Mouse (Mus musculus): Measurements from ENCODE around the gene Efcab3.
A peak's percentile ranks its signal among the peaks of the same experiment; 100 is the strongest.
"Not testable (repeated sequence)": the region's sequence is repeated elsewhere in the genome, so short reads cannot be mapped to it uniquely, and the experiment has no call there.

Efcab3 gene

DNA sequence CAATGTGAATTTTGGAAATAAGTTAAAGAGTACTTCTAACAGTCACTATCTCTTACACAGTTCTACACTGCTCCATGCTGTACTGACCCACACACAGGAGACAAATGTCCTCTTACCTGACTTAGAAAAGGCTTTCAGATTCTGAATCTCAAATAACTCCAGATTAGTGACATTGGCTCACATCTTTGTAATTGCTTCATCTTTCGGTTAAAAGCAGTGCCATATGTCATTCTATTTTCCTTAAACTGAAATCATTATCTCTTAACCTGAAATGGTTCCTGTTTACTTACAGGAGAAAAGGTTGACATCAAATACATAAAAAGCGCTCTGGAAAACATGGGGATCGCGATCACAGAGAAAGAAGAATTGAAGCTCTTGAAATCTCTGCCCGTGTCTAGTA lies at the start of gene Efcab3:
Efcab3 (plus strand) TSS at position 301 of the 400 bp plus-strand sequence.
- no peak for DNase-seq (ENCODE audit: low read depth)

DNA sequence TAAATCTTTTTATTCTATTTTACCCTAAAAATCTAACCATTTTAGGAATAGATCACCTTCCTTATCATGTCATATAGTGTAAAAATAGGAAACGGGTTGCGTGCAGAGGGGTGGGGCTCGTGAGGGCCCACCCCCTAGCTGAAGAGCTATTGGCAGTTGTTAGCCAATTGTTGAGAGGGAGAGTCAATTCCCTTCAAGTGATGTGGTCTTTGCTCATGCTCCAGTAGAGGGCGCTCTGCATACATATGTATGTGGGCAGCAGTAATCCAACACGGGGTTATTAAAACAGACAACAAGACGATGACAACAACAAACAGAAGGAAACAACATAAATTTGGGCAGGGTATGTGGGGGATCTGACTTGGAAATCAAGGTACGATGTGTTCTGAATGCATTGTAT lies 42.3 kb upstream of the Efcab3 start:
- peak; percentile 74 for DNase-seq (ENCODE audit: low read depth)

- peak; percentile 66 for DNase-seq (ENCODE audit: low read depth)
These were observed 34.5 kb upstream of the Efcab3 start for GRCm38 (mm10) chr11:105028744-105029348.

GRCm38 (mm10) chr11:105029525-105029924 lies 33.9 kb upstream of the Efcab3 start:
- DNase-seq (ENCODE audit: low read depth), result no peak

DNA sequence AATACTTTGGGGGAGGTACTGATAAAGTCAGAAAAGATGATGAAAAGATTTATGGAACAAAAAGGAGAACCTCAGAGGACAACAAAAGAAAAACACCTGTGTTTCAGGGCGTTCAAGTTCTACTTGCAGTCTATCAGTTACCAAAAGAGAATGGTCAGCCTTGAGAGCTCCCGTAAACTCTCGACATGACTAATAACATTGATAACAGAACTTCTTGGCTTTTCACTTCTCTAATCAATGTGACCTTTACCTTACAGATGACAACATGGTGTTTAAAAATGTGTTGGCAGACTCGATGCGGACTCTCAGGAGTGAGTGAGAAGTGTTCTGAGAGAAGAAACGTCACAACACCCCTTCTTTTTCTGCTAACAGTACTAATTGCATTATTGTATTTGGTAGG lies 33.2 kb upstream of the Efcab3 start:
- no peak for DNase-seq (ENCODE audit: low read depth)

- DNase-seq (ENCODE audit: low read depth), result no peak
These were observed 32.3 kb upstream of the Efcab3 start for GRCm38 (mm10) chr11:105031103-105031502.

DNA sequence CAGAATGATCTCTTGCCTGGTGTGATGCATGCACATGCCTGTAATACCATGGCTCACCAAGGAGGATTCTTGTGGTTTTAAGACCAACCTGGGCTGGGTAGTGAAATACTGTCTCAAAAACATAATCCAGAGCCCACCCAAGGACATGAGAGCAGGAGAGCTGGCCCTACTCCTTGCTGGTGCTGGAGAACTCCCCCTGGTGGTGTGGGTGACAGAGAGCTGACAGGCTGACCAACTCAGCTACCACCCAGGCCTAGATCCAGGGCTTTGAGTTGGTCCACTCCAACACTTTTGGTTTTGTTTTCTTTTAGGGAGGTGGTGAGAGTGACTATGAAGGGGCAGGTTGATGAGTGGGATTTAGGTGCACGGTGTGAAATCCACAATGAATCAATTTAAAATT lies 28.3 kb upstream of the Efcab3 start:
- no peak for DNase-seq (ENCODE audit: low read depth)

DNA sequence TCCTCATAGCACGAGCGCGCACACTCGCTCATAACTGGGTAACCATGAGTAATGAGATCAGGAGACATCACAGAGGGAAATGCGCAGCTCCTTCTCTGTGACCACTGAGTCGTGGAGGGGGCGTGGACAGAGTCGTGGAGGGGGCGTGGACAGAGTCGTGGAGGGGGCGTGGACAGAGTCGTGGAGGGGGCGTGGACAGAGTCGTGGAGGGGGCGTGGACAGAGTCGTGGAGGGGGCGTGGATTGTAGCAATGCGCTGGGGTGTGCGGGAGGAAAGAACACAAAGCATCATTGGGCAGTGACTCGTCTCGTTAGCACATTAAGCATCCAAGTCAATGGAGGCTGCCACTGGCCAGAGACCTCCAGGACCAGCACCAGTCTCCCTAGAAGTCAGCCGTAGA lies 49.1 kb downstream of the Efcab3 start:
- not testable (repeated sequence) for DNase-seq (ENCODE audit: low read depth)

- DNase-seq (ENCODE audit: low read depth), result no peak
These were observed 54.4 kb downstream of the Efcab3 start for GRCm38 (mm10) chr11:105117814-105118213.

DNA sequence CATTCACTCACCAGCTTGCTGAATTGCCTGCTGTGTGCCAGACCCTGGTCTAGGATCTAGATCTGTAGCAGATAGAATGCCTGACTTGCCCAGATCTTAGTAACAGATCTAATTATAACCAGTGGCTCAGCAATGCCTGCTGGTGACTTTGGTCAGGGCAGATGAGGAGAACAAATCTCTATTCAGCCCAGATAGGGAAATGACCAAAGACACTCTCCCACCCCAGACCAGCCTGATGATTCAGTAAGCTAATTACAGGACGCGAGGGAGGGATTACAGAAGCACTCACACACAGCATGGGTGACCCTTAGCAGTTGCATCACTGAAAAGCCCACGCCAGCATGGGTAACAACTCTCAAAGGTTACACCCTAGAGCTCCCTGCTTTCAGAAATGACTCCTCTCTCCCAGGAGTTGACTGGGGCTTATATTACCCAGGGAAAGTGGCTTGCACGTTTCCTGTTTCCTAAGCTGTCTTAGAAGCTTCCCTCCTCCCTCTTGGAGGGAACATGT lies 57.2 kb downstream of the Efcab3 start:
- DNase-seq (ENCODE audit: low read depth), result no peak

DNA sequence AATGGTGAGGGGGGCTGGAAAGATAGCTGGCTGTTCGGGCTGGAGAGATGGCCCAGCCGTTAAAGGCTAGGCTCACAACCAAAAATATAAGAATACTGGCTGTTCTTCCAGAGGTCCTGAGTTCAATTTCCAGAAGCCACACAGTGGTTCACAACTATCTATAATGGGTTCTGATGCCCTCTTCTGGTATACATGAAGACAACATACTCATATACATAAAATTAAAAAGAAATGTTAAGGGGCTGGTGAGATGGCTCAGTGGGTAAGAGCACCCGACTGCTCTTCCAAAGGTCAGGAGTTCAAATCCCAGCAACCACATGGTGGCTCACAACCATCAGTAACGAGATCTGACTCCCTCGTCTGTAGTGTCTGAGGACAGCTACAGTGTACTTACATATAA lies 58.4 kb downstream of the Efcab3 start:
- DNase-seq (ENCODE audit: low read depth), result not testable (repeated sequence)

DNA sequence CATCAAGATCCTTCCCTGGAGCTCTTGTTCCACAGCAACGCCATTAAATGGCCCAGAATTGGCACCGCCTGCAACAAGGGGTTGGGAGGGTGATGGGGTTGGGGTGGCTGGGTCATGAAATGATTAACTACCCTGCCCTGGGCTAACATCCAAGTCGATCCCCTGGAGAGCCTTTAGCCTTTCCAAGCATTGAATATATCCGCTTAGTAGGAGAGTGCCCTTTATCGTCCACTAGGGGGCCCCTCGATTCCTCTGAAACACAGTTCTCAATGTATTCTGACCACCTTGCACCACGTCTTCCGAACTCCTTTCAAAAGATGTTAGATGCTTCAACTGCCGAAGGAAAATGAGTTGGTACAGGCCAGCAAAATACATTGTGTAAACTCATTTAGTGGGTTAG lies 60.6 kb downstream of the Efcab3 start:
- DNase-seq (ENCODE audit: low read depth), result peak; percentile 75

DNA sequence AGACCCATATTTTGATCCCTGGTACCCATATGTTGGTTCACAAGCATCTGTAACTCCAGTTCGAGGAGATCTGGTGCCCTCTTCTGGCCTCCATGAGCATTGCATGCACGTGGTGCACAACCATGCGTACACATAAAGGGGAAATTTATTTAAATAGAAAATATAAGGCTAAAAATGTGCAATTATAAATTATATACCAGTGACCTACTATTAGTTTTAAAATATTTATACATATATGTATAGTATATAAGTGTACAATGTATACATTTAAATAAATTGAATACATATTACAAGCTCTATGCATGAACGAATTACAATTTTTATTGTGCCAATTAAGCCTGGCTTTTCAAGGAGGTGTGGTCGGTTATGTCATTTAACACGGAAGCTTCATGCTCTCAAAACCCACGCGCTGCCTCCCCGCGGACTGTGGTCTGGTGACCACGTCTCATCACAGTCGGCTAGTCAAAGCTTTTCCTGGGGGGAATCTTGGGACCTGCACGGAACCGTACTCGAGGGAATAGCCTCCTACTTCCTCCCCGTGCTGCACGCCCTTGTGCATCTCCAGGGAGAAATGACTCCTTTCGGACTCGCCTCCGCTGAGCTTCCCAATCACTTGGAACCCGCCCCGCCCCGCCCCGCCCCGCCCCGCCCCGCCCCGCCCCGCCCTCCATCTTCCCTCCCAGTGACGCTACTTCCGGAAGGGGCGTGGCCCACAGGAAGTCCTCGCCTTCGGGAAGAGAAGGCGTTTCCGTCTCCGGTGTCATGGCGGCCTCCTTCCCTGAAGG lies 62.5 kb downstream of the Efcab3 start, which contains the start of gene Mettl2:
Mettl2 (plus strand) TSS at position 691 of the 785 bp plus-strand sequence.
- peak; percentile 81 for DNase-seq (ENCODE audit: low read depth)

GRCm38 (mm10) chr11:105126520-105127029 lies 63.2 kb downstream of the Efcab3 start:
- DNase-seq (ENCODE audit: low read depth), result no peak

DNA sequence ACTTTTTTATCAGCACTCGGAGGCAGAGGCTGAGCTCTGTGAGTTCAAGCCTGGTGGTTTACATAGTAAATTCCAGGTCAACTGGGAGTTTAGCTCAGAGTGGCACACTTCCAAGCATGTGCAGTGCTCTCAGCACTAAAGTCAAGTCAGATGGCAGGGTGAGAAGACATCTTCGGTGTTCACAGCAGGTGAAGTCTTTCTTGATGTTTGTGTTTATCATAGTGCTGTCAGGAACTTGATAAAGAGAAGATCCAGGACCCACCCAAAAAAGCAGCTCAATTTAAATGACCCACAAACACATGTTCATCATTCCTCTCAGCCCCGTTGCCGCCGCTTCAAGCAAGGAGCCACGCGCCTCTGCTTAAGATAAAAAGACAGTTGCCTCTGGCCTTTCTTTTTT lies 72.3 kb downstream of the Efcab3 start:
- DNase-seq (ENCODE audit: low read depth), result no peak

DNA sequence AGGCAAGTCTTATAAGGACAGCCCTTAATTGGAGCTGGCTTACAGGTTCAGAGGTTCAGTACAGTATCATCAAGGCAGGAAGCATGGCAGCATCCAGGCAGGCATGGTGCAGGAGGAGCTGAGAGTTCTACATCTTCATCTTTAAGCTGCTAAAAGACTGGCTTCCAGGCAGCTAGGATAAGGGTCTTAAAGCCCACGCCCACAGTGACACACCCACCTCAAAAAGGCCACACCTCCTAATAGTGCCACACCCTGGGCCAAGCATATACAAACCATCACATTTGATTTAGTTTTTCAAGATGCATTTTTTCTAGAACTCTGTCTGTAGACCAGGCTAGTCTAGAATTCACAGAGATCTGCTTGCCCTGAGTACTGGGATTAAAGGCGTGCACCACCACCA lies 73.9 kb downstream of the Efcab3 start:
- not testable (repeated sequence) for DNase-seq (ENCODE audit: low read depth)

DNA sequence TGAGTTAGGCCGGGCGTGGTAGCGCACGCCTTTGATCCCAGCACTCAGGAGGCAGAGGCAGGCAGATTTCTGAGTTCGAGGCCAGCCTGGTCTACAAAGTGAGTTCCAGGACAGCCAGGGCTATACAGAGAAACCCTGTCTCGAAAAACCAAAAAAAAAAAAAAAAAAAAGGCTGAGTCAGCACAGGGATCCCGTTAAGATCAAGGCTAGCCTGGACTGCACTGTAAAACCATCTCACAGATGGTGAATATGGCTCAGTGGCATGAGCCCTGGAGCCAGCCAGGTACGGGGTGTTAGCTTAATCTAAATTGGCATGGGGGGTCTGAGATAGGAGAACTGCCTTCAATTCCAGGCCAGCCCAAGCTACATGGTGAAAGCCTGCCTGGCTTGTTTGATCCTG lies 77.1 kb downstream of the Efcab3 start:
- DNase-seq (ENCODE audit: low read depth), result not testable (repeated sequence)

GRCm38 (mm10) chr11:105141115-105141514 lies 77.7 kb downstream of the Efcab3 start:
- no peak for DNase-seq (ENCODE audit: low read depth)

DNA sequence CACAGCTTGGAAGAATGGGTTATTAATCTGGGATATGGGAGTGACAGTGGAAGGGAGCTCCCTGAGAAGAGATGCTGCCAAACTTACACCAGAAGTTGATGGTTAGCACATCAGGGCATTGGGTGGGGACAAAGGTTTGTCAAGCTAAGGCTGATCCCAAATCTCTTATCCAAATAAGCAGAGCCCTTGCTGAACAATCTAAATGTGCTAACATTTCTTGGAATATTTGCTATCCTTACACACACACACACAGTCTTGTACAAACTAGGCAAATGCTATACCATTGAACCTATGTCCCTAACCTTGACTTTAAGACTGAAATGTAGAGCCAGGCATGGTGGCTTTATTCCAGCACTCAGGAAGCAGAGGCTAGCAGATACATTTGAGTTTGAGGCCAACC lies 80.2 kb downstream of the Efcab3 start:
- no peak for DNase-seq (ENCODE audit: low read depth)

DNA sequence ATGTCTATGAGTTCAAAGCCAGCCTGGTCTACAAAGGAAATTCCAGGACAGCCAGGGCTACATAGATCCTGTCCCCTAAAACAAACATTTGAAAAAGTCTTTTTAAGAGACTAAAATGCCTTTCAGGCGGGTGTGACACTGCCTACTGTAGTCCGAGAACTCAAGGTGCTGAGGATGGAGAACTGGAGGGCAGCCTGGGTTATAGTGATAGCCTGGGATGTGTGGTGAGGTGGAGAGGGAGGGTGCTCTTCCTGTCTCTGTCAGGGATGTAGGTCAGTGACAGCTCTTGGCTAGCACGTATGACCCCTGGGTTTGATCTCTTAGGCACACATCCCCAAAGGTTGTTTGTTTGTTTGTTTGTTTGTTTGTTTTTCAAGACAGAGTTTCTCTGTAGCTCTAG lies 80.7 kb downstream of the Efcab3 start:
- no peak for DNase-seq (ENCODE audit: low read depth)

DNA sequence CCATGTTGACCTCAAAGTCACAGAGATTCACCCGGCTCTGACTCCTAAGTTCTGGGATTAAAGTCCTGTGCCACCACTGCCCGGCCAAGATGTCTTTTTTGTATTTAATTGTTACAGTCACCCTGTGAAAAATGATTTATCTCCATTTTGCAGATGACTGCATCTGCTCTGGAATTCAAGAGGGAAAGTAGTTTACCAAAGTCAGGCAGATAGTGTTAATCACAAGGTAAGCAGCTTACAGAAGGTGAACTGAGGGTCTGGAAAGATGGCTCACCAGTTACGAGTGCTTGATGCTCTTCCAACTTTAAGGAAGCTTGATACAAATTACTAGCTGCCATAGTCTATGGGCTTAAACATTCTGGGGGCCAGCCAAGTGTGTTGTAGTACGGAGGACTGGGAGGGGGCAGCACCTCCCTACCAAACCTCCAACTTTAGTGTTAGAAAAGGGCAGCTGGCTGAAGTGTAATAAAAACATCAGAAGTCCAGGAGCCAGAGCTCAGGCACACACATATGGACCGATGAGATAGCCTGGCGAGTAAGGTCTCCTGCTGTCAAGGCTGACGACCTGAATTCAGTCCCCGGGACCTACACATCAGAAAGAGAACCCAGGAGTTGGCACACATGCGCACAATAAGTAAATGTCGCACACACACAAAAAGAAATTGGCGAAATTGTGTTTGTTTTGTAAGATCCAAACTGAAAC lies 81.3 kb downstream of the Efcab3 start:
- no peak for DNase-seq (ENCODE audit: low read depth)

DNA sequence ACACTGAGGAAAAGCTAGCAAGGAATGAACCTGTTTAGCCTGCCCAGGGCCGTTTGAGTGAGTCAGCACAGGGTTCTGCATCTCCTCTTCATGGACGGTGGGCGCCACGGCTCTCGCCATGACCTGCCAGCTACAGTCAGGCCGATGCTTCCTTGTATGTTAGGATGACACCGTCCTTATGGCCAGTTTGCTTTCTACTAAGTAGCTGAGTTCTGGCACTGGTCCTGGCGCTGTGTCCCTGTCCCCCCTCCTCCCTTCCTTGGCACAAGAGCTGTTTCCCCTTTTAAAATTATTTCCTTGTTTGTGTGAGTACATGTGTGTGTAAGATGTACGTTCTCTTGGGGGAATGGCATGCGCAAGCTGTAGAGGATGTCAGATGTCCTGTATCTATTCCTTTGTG lies 81.8 kb downstream of the Efcab3 start:
- DNase-seq (ENCODE audit: low read depth), result no peak

- no peak for DNase-seq (ENCODE audit: low read depth)
These were observed 83.2 kb downstream of the Efcab3 start, which contains the start of gene Gm10842 for GRCm38 (mm10) chr11:105146593-105146992. Gene Gm10842, plus strand, starts transcription at chr11:105146893.

Data from c-Kit-positive CD71-positive TER-119-negative erythroid progenitor cells, embryonic 14.5 days (primary cell).